25 mouse cellular contexts compared by ENCODE assay signal in genomic region chr13:34281360-34281759, GRCm38 (mm10).
DNase-seq lines count a peak whose midpoint lies in the region; ATAC-seq and TF ChIP-seq lines count a peak whose summit lies in the region.
"Had no signal": no experiment of that assay in that cellular context is flagged by ENCODE, and none has a peak within 500 bp of the region (broad histone marks: within the 10 kb centered on the region; RNA-seq: fewer than 3 reads in every experiment).

No protein-coding gene starts in this region.

- H3K4me1 ChIP-seq in heart, embryonic 10.5 days: peaks cover 20% of the 10 kb centered on the region; the same call in 1 of the 2 replicates
- peaks cover 6% of the 10 kb centered on the region; the same call in 1 of the 2 replicates for H3K4me1 ChIP-seq in heart, embryonic 11.5 days (ENCODE audit: control insufficient read depth, insufficient read depth, low read length)
- H3K4me1 ChIP-seq in liver, adult 2 months (ENCODE audit: control insufficient read depth, insufficient read depth, low read length): peaks cover 22% of the 10 kb centered on the region
- H3K4me1 ChIP-seq in liver, embryonic 11.5 days (replicated peaks; ENCODE audit: control insufficient read depth, insufficient read depth, low read length): peaks cover 9% of the 10 kb centered on the region
- peaks cover 13% of the 10 kb centered on the region; the same call in 1 of the 2 replicates for H3K4me1 ChIP-seq in cortical plate, adult 2 months (ENCODE audit: control insufficient read depth, insufficient read depth, low read length)
- H3K4me1 ChIP-seq: intestine, embryonic 15.5 days had no signal

- H3K36me3 ChIP-seq in heart, embryonic 10.5 days: no peaks in the 10 kb centered on the region
- H3K36me3 ChIP-seq in heart, embryonic 11.5 days (ENCODE audit: control insufficient read depth, insufficient read depth, low read length): no peaks in the 10 kb centered on the region
- H3K36me3 ChIP-seq in liver, adult 2 months (ENCODE audit: control insufficient read depth, insufficient read depth, low read length): peaks cover 6% of the 10 kb centered on the region; the same call in 1 of the 2 replicates
- peaks cover under 1% of the 10 kb centered on the region for H3K36me3 ChIP-seq in liver, embryonic 11.5 days (ENCODE audit: control insufficient read depth, insufficient read depth, low read length)
- H3K36me3 ChIP-seq: intestine, embryonic 15.5 days had no signal

- DNase-seq in heart, embryonic 10.5 days (ENCODE audit: low spot score): no peak
- peak; percentile 61 for DNase-seq in liver, adult 2 months (ENCODE audit: extremely low read depth, low read depth, low spot score)
- DNase-seq in liver, embryonic 11.5 days (ENCODE audit: low spot score): no peak
- peak; percentile 60 for DNase-seq in gonadal fat pad, adult 2 months (ENCODE audit: low read depth)
- no peak for DNase-seq in embryo, embryonic 9.5 days (ENCODE audit: extremely low spot score)
- DNase-seq: adrenal gland, postnatal 14 days; B cell, adult 2 months; cerebellum, adult 11 months; cerebellum, adult 2 months; cerebellum, adult 9-11 months; cerebellum, postnatal 25 days; embryo, embryonic 11 days; forebrain, postnatal 0 days; gastrocnemius, adult 2 months; gastrocnemius, postnatal 14 days had no signal

- H3K4me3 ChIP-seq in heart, embryonic 10.5 days: no peak overlapping the region
- no peak overlapping the region for H3K4me3 ChIP-seq in heart, embryonic 11.5 days (ENCODE audit: low read depth, low read length)
- H3K4me3 ChIP-seq in liver, adult 2 months (ENCODE audit: insufficient read depth, low read depth, low read length): no peak overlapping the region
- no peak overlapping the region for H3K4me3 ChIP-seq in liver, embryonic 11.5 days (ENCODE audit: low read depth, low read length)
- H3K4me3 ChIP-seq in cortical plate, adult 2 months (ENCODE audit: insufficient read depth, low read length): no peak overlapping the region
- H3K4me3 ChIP-seq: gastrocnemius, adult 2 months; hindbrain, embryonic 10.5 days; hindbrain, embryonic 13.5 days; intestine, embryonic 15.5 days had no signal

- TF ChIP-seq POLR2A in liver, adult 2 months (IDR thresholded peaks at IDR 0.05; ENCODE audit: extremely low read depth, insufficient read depth, low read length): no peak
- no peak for TF ChIP-seq POLR2A in cortical plate, adult 2 months (IDR thresholded peaks at IDR 0.05; ENCODE audit: extremely low read depth, insufficient read depth, low read length)

- no peak for ATAC-seq in heart, embryonic 11.5 days (replicated peaks; ENCODE audit: insufficient number of reproducible peaks, low FRiP score, low TSS enrichment)
- no peak for ATAC-seq in liver, embryonic 11.5 days (replicated peaks; ENCODE audit: low FRiP score)
- ATAC-seq: forebrain, embryonic 14.5 days; forebrain, postnatal 0 days; hindbrain, embryonic 16.5 days; intestine, embryonic 15.5 days; Patski had no signal

- H3K4me2 ChIP-seq in heart, embryonic 11.5 days: no peak overlapping the region
- H3K4me2 ChIP-seq in liver, embryonic 11.5 days: no peak overlapping the region
- H3K4me2 ChIP-seq: hindbrain, embryonic 13.5 days; intestine, embryonic 15.5 days had no signal

- H3K27me3 ChIP-seq in heart, embryonic 10.5 days (ENCODE audit: insufficient read depth, poor library complexity, severe bottlenecking): no peaks in the 10 kb centered on the region
- no peaks in the 10 kb centered on the region for H3K27me3 ChIP-seq in heart, embryonic 11.5 days (ENCODE audit: control insufficient read depth, insufficient read depth, low read length)
- H3K27me3 ChIP-seq in liver, adult 2 months (ENCODE audit: control insufficient read depth, insufficient read depth, low read length): no peaks in the 10 kb centered on the region
- no peaks in the 10 kb centered on the region for H3K27me3 ChIP-seq in liver, embryonic 11.5 days (replicated peaks; ENCODE audit: control insufficient read depth, insufficient read depth, low read length)
- H3K27me3 ChIP-seq: CH12.LX; hindbrain, embryonic 13.5 days; intestine, embryonic 15.5 days; Patski had no signal

- WGBS in heart, embryonic 10.5 days: 82% methylated on average over 6 of the region's 6 CpGs
- WGBS in heart, embryonic 11.5 days (ENCODE audit: insufficient replicate concordance): 76% methylated on average over 6 of the region's 6 CpGs
- 37% methylated on average over 6 of the region's 6 CpGs for WGBS in liver, adult 2 months
- 86% methylated on average over 6 of the region's 6 CpGs for WGBS in liver, embryonic 11.5 days

- 0 out of 2 replicates have a peak overlapping the region, but pooled peaks have one; percentile 59 for H3K27ac ChIP-seq in heart, embryonic 10.5 days
- H3K27ac ChIP-seq in heart, embryonic 11.5 days (ENCODE audit: low read depth, low read length): no peak overlapping the region
- H3K27ac ChIP-seq in liver, adult 2 months (replicated peaks; ENCODE audit: insufficient read depth, low read depth, low read length): peak overlapping the region; percentile 76
- no peak overlapping the region for H3K27ac ChIP-seq in liver, embryonic 11.5 days (ENCODE audit: low read depth, low read length)
- H3K27ac ChIP-seq in cortical plate, adult 2 months (ENCODE audit: insufficient read depth, low read length): 0 out of 2 replicates have a peak overlapping the region, but pooled peaks have one; percentile 13
- H3K27ac ChIP-seq: gastrocnemius, adult 2 months; hindbrain, embryonic 10.5 days; hindbrain, embryonic 13.5 days; intestine, embryonic 15.5 days had no signal

- H3K9ac ChIP-seq in heart, embryonic 11.5 days (ENCODE audit: low read depth, low read length): no peak overlapping the region
- H3K9ac ChIP-seq in liver, adult 2 months (ENCODE audit: low read depth, low read length): no peak overlapping the region
- no peak overlapping the region for H3K9ac ChIP-seq in liver, embryonic 11.5 days (ENCODE audit: low read depth, low read length)
- H3K9ac ChIP-seq: forebrain, postnatal 0 days; hindbrain, embryonic 13.5 days; intestine, embryonic 15.5 days had no signal

- H3K9me3 ChIP-seq in heart, embryonic 10.5 days: no peaks in the 10 kb centered on the region
- no peaks in the 10 kb centered on the region for H3K9me3 ChIP-seq in heart, embryonic 11.5 days (replicated peaks; ENCODE audit: control insufficient read depth, low read length)
- no peaks in the 10 kb centered on the region for H3K9me3 ChIP-seq in liver, embryonic 11.5 days (ENCODE audit: control insufficient read depth, low read length)
- H3K9me3 ChIP-seq: G1E; hindbrain, embryonic 10.5 days; hindbrain, embryonic 13.5 days; intestine, embryonic 15.5 days had no signal

- no peak for TF ChIP-seq CTCF in liver, adult 2 months (IDR thresholded peaks at IDR 0.05; ENCODE audit: low read depth, low read length)
- TF ChIP-seq CTCF in cortical plate, adult 2 months (IDR thresholded peaks at IDR 0.05; ENCODE audit: extremely low read depth, insufficient read depth, low read length): no peak

- H3K79me2 ChIP-seq in liver, adult 2 months (ENCODE audit: control insufficient read depth, insufficient read depth, low read length): peaks cover 49% of the 10 kb centered on the region

Comparison
In these comparisons a context has a peak if more than half of its experiments do, and no peak if none do; other contexts are left out.
1. DNase-seq: peak in liver, adult 2 months (single experiment) and gonadal fat pad, adult 2 months (single experiment); none in heart, embryonic 10.5 days (single experiment), liver, embryonic 11.5 days (single experiment) and embryo, embryonic 9.5 days (single experiment).
2. H3K27ac ChIP-seq: peak in heart, embryonic 10.5 days (single experiment), liver, adult 2 months (single experiment) and cortical plate, adult 2 months (single experiment); none in heart, embryonic 11.5 days (single experiment) and liver, embryonic 11.5 days (single experiment).